Mouse (Mus musculus) left cerebral cortex, adult 18-20 months (tissue): ENCODE results near the gene Fundc2. TPM values are rescaled to one million over a fixed set of nuclear protein-coding genes. Genes with fewer than 3 reads are reported as not detected.

ENCODE experiments used
- DNase-seq, 2 experiments: peaks; one replicate each; pipeline ENCODE4 v3.0.0; 2021 to 2022; ENCODE audit warnings: low spot score in 2 of 2, mixed read lengths in 1 of 2
- long read RNA-seq, 2 experiments: library from polyadenylated mRNA; stranded (forward); transcript quantifications; one replicate each; pipeline ENCODE4 v2.0.0; 2021
- total RNA-seq, 2 experiments: library from RNA; stranded (reverse); gene quantifications; 2 replicates each; pipeline ENCODE4 v1.2.3; 2021

The Fundc2 gene
- total RNA-seq = 10 to 100 TPM; 46.8 to 58.2 TPM
- long read RNA-seq, experiment 1, transcript Fundc2-201 (5 exons, 2,562 nt) = major isoform, 26 of 27 reads
- long read RNA-seq, experiment 1, partial matches to known transcripts = 1 of 27 reads
- long read RNA-seq, experiment 1, other reads (novel, unspliced or antisense) = 0 of 27 reads
- long read RNA-seq, experiment 2, transcript Fundc2-201 (5 exons, 2,562 nt) = major isoform, 43 of 48 reads
- long read RNA-seq, experiment 2, partial matches to known transcripts = 4 of 48 reads
- long read RNA-seq, experiment 2, other reads (novel, unspliced or antisense) = 1 of 48 reads

- peak; percentile 18 to 63 for DNase-seq
Observed at GRCm38 (mm10) chrX:75382195-75382771, at the start of gene Fundc2, which contains the start of gene F8. Gene Fundc2, plus strand, starts transcription at chrX:75382399. Gene F8, minus strand, starts transcription at chrX:75382615.

- DNase-seq = no peak
Observed at GRCm38 (mm10) chrX:75370197-75370596, 12.0 kb upstream of the Fundc2 start.

- DNase-seq = no peak
Observed at GRCm38 (mm10) chrX:75372666-75373425, 9.4 kb upstream of the Fundc2 start.

- DNase-seq = no peak
Observed at GRCm38 (mm10) chrX:75376815-75377214, 5.4 kb upstream of the Fundc2 start.

- no peak for DNase-seq
Observed at GRCm38 (mm10) chrX:75381176-75381575, 1.0 kb upstream of the Fundc2 start.

GRCm38 (mm10) chrX:75381699-75382098 lies 500 bp upstream of the Fundc2 start:
- DNase-seq = no peak

GRCm38 (mm10) chrX:75399471-75399870 lies 17.3 kb downstream of the Fundc2 start:
- DNase-seq = no peak

- no peak for DNase-seq
Observed at GRCm38 (mm10) chrX:75402668-75403067, 20.5 kb downstream of the Fundc2 start.

GRCm38 (mm10) chrX:75403350-75403749 lies 21.2 kb downstream of the Fundc2 start:
- DNase-seq = no peak

- no peak for DNase-seq
Observed at GRCm38 (mm10) chrX:75409711-75410110, 27.5 kb downstream of the Fundc2 start.

GRCm38 (mm10) chrX:75415936-75416785 lies 34.0 kb downstream of the Fundc2 start, which contains the start of the genes Cmc4, Mtcp1 and Brcc3:
Gene Cmc4, minus strand, starts transcription at chrX:75416584.
Gene Mtcp1, minus strand, starts transcription at chrX:75416588.
Gene Brcc3, plus strand, starts transcription at chrX:75416628.
- DNase-seq = peak; percentile 80 to 85

Other genes with a start within 250 kb of the Fundc2 start
- not detected for gene Smim9, start 218.6 kb upstream of the Fundc2 start, total RNA-seq
- 1 to 10 TPM; 3.0 to 3.4 TPM for gene F8, start 216 bp downstream of the Fundc2 start, total RNA-seq
- gene Cmc4, start 34.2 kb downstream of the Fundc2 start, total RNA-seq = 10 to 100 TPM; 11.9 to 13.1 TPM
- gene Mtcp1, start 34.2 kb downstream of the Fundc2 start, total RNA-seq = 1 to 10 TPM; 7.2 to 9.2 TPM
- gene Brcc3, start 34.2 kb downstream of the Fundc2 start, total RNA-seq = 10 to 100 TPM; 39.5 to 42.1 TPM
- 10 to 100 TPM; 63.2 to 68.3 TPM for gene Vbp1, start 131.9 kb downstream of the Fundc2 start, total RNA-seq
- 10 to 100 TPM; 39.4 to 41.7 TPM for gene Rab39b, start 195.8 kb downstream of the Fundc2 start, total RNA-seq